Mouse (Mus musculus) activated CD4-positive, CD25-positive, alpha-beta regulatory T cell, adult 4 months (primary cell): ENCODE measurements around the gene Myl6b. TPM values are rescaled to one million over a fixed set of nuclear protein-coding genes. Genes with fewer than 3 reads are reported as not detected.

Experiments
- ATAC-seq: one replicate; pipeline ENCODE4 v1.8.0; 2017
- polyA plus RNA-seq, 2 experiments: library from polyadenylated mRNA; unstranded; fragments of 100-300 nt; shearing (Covaris generic); gene quantifications; one replicate each; pipeline ENCODE4 v1.2.1; 2017

Gene Myl6b
- polyA plus RNA-seq: 1 to 10 TPM; 2.0 to 6.9 TPM

- peak; percentile 82 for ATAC-seq
Observed at GRCm38 (mm10) chr10:128498590-128498989, at the start of gene Myl6b. Gene Myl6b (minus strand): TSS chr10:128498685.

DNA sequence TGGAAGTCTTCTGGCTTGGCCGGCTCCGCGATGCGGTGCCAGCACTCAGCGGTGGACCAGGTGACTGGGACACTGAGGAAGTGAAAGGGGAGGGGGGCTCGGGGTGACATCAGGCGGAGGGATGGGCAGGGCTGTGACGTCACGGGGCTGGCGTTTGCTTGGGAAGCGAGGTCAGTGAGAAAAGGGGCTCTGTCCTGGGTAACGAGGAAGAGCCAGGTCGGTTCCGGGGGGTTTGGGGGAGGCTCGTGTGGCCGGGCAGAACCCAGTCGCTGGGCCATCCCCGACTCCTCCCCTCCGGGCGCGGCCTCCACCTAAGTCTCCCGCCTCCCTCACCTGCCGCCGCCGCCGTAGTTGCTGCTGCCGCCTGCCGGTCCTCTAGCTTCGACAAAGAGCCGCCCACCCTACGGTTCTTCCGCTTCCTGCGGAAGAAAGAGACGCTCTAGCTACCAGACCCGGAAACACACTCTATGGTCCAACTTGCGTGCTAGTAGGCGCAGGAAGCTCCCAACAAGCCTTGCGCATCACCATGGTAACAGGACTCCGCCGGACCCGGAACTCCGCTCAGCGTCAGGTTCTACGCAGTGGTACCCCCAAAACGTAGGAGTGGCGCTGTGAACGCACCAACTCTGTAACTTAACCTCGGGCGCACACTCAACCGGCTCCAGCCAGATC is 49.0 kb upstream of the Myl6b start, which contains the start of gene Zc3h10:
TSS of gene Zc3h10 (minus strand) at position 414 of the 672 bp plus-strand sequence.
- peak; percentile 69 for ATAC-seq

DNA sequence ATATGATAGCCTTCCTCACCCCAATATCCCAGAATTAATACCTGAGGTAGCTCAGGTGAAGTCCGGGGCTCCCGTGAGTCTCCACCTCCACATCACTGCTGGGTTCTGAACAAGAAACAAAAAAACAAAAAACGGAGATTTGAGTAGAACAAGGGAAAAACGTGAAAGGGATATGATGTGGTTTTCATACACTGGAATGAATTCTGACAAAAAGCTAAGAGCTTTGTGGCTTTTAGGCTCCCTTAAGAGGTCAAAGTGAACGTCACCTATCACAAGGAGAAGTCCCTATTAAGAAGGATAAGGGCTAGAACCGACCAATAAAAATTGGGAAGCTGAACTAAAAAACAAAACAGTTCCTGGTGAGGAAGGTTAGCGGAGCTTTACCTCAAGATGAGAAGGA is 48.3 kb upstream of the Myl6b start:
- ATAC-seq: no peak

DNA sequence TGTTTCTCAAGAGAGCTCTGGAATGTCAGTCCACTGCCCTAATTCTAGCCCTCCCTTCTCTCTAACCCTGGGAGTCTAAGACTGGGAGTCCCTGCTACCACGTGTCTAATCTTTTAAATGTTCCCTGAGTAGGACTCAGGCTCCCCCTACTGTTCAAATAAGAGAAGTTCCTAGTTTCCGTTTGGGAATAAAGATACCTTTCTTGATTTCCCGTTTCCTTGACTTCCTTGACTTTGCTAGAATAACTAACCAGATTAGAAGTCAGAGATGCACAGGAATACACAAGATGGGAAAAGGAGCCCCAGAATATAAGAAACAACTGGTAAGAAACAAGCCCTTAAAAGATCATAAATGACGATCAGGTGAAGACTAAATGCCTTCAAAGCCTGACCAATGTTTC is 47.9 kb upstream of the Myl6b start:
- no peak for ATAC-seq

DNA sequence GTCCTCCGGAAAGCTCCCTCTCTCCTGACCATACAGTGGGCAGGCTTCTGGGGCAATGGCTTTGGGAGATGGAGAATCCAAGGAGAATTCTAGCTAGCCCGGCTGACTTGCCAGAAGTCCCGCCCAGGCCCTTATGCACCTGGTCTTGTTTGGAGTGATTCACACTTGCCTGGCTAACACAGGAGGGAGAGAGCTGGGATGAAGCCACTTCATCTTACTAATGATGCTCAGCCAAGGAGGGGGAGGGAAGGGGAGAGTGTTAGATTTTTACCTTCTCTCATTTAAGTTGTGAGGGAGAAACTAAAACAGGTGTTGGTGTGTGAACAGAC is 47.0 kb upstream of the Myl6b start:
- ATAC-seq: no peak

DNA sequence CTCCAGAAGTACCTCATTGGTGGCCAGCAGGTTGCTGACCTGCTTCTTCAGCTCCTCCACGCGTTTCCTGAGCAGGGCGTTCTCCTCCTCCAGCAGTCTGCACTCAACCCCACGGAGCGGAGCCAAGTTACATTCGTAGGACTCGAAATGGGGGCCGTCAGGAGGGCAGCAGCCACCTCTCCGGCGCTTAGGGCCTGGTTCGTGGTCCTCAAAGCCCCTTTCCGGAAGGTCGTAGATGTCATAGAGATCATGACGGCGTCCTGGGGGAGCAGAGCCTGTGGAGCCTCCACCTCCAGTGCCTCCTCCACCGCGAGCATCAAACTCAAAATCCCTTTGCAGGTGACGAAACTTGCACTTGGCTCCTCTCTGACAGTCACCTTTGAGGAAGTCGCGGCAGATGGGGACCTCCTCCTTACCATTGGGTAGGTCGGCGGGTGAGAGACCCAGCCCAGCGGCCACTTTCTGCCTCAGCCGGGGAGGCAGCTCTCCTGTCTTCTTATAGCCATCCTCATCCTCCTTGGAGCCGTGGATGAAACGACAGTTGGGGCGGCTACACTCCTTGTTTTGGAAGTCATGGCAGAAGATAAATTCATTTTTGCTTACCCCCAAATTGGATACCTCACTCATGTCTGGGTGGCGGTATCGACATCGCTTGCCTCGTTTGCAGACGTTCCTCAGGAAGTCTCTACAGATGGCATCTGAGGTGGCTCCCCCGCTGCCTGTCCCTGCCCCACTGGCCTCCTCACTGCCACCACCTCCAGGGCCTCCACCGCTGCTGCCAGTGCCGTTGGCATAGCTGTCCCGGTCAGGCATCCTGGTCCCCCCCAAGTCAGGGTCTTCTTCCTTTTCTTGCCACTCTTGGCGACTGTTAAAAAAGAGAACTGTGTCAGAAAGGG is 46.4 kb upstream of the Myl6b start:
- ATAC-seq: no peak

DNA sequence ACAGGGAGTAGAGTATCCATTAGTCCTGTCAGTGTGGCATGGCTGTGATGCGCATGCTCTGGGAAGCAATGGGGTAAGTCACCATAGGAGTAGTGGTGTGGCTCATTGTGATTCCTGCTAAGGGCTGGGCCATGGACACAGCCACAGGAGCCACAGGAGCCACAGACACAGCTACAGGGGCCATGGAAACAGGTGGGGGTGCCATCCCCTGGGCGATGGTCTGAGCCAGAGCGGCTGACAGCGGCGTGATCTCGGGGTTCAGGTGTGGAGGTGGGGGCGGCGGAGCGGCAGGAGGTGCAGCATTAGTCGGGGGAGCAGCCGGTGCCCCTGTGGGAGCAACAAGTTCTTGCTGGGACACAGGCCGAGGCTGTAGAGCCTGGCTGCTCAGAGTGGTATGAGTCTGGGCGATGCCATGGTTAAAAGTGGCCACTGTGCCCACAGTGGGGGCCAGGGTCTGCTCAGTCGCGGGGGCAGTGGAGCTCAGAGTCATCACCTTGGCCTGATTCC is 45.7 kb upstream of the Myl6b start:
- ATAC-seq: no peak

DNA sequence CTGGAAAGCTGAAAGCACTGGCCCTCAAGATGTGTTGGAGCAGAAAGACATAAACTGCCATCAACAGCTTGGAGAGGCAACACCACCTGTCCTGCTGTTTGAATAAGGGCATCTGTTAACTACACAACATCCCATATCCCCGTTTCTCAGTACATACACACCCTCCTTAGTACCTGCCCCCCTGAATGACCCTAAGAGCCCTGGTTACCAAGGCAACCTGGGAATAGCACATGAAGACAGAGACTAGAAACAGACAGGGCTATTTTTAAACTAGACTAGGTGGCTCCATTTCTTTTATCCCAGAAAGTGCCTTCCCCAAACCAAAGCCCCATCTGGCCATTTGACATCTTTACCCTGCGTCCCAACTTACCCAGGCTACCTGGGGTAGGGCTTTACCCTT is 44.6 kb upstream of the Myl6b start:
- ATAC-seq: no peak

- no peak for ATAC-seq
Observed at GRCm38 (mm10) chr10:128538340-128538870, 39.9 kb upstream of the Myl6b start.

DNA sequence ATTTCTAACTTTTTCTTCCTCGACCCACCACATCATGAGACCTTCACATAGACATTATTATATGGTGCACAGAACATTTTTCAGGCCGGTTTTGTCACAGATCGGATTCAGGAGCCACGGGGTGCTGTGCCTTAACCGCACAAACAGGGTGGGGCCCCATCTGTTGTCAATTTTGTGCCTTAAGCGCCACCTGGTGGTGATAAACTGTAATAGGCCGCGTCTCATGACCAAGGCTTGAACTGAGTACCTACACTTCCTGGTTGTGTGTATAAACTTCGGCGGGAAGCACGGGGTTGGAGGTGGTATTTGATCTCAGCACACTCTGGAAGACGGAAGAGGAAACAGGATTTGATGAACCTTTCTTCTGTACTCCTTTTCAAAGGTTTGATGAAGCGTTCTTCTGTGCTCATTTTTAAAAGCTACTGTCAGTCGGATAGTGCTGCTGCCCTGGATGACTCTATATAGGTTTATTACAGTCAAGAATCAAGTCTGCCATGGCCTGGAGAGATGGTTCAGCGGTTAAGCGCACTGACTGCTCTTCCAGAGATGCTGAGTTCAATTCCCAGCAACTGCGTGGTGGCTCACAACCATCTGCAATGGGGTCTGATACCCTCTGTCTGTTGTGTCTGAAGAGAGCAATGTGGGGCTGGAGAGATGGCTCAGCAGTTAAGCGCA is 37.9 kb upstream of the Myl6b start:
- peak; percentile 99 for ATAC-seq

DNA sequence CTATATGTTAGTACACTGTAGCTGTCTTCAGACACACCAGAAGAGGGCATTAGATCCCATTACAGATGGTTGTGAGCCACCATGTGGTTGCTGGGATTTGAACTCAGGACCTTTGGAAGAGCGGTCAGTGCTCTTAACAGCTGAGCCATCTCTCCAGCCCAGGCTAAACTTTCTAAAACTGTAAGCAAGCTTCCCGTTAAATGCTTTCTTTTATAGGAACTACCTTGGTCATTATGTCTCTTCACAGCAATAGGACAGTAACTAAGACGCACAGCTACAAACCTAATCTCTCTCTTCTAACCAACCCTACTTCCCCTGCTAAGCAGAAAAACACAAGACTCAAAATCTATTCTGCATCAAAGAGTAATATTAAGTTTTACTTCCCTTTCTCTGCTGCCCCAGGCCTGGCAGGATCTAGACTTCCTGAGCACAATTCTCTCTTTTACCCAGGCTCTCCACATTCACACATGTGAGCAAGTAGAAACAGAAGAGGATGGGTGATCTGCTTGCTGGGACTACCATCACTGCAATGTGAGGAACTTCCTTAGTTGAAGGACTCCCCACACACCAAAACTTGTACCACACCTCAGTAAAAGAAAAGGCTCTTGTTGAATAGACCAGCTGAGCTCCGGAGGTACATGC is 37.3 kb upstream of the Myl6b start:
- peak; percentile 33 for ATAC-seq

DNA sequence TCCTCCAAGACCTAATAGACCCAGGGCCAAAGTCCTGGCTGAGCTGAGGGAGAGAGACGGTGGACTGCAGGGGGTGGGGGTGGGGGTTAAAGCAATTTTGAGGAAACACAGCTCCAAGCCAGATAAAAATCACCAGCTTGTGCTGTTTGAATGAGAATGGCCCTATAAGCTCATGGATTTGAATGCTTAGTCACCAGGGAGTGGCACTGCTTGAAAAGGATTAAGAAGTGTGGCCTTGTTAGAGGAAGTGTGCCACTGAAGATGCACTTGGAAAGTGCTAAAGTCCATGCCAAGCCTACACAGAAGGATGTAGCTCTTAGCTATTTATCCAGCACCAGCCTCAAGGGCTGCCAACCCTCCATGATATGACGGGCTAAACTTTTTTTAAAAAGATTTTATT is 36.7 kb upstream of the Myl6b start:
- no peak for ATAC-seq

DNA sequence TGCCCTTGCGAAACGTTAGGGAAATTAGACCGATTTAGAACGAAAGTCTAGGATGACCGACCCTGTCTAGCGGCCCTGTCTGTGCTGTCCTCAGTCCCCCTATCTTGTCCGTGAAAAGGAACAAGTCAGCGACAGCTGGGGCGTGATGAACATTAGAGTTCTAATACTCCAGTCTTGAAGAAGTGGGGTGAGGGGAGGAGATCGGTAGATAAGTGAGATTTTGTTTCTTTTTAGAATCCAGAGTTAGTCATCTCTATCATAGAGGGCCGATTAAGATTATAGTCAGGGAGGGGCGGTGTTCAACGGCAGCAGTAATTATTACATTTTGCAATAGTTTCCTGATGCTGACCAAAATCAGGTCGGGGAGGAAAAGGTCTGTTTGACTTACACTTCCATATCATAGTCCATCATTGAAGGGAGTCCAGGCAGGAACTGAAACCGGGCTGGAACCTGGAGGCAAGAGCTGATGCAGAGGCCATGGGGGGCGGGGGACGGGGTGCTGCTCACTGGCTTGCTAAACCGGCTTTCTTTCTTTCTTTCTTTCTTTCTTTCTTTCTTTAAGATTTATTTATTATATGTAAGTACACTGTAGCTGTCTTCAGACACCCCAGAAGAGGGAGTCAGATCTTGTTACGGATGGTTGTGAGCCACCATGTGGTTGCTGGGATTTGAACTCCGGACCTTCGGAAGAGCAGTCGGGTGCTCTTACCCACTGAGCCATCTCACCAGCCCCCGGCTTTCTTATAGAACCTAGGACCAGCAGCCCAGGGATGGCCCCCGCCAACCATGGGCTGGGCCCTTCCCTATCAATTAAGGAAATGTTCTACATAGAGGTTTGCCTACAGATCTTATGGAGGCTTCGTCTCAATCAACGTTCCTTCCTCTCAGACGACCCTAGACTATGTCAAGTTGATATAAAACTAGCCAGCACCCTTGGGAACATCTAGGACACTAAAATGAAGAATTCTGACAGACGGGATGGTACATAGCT is 28.2 kb upstream of the Myl6b start:
- ATAC-seq: no peak

DNA sequence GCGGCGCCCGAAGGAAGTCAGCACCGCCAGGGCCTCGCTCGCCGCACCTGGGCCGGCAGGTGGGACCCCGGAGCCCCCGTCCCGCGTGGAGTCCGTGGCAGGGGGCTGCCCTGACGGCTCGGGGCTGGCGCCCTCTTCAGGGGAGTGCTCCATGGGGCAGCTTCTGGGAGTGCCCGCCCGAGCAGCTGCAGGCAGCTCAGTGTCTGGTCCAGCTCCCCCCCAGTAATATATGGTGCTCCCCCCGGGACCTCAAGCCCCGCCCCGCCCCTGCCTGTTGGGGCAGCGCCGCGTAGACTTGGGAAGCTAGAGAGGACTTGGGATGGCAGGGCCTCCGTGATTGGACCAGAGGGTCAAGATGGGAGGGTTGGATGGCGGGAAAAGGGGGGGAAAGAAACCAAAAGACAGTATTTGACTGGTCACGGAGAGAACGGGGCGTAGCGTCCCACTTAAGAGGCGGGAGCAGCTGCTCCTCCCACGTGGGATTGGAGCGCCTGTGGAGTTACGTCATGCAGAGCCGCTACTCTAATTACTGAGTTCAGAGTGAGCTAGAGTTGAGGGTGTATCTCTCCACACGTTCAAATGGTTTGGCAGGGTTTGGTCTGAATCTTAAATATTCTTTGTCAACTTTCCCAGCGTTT is 27.3 kb upstream of the Myl6b start, which contains the start of gene Esyt1:
TSS of gene Esyt1 (minus strand) at position 201 of the 638 bp plus-strand sequence.
- peak; percentile 83 for ATAC-seq

DNA sequence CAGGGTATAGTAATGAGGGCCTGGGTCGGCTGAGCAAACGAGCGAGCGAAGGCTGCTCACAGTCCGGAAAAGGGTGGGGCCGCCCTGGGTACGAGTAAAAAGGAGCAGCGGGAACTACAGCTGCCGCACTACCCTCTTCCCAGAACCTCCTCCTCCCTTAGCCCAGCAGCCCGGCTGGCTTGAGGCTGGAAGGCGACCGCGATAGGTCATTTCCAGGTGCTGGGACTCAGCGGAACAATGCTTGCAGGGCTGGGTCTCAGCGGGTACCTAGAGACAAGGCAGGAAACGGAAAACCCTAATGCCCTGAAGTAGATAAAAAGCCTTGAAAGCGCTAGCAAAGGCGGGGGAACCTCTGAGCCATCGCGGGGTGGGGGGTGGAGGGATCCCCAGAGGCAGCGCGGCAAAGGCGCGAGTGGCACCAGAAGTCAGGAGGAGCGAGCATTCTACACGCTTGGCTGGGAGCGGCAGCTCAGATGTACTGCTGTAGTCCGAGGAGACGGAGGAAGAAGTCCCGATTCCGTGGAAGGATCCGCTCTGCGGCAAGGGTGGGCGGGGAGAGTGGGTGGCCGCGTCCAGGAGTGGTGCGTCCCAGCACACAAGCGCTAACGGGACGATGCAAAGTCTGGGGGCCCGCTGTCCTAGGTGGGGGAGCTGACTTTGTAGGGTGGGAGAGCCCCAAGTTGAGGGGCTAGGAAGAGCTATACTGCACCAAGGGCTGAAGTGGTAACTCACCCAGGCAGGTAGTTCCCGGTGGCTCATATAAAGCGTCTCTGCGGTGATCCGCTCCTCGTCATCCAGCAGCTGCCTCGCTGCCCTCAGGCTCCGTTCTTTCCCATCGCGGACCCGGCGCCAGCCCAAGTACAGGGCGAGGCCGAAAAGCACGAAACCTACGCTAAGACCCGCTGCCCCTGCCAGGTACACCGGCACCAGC is 26.5 kb upstream of the Myl6b start:
- peak; percentile 61 for ATAC-seq

- no peak for ATAC-seq
Observed at GRCm38 (mm10) chr10:128524111-128524731, 25.7 kb upstream of the Myl6b start.

DNA sequence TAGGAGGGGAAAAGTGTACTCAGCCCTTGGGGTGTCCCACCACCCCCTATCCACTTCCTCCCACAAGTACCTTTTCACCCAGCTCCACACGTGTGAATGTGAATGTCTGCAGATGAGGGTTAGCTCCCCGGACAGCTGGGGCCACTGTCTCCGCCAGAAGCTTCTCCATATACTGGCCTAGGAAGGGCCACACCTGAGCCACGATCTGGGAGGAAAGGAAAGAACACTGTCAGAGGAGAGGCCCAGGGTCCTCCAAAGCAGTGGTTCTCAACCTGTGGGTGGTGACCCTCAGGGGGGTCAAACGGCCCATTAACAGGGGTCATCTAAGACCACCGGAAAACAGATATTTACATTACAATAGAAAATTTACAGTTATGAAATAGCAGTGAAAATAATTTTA is 23.9 kb upstream of the Myl6b start:
- ATAC-seq: no peak

- no peak for ATAC-seq
Observed at GRCm38 (mm10) chr10:128520591-128520990, 22.1 kb upstream of the Myl6b start.

GRCm38 (mm10) chr10:128518833-128519232 is 20.3 kb upstream of the Myl6b start:
- no peak for ATAC-seq
